Mouse (Mus musculus) thymus, postnatal 25 days (tissue): Measurements from ENCODE around the gene Vmn2r30.
"Not testable (repeated sequence)": the region's sequence is repeated elsewhere in the genome, so short reads cannot be mapped to it uniquely, and the experiment has no call there.

ENCODE experiments used
- DNase-seq: peaks from one replicate; pipeline ENCODE4 v3.0.0; 2022

Vmn2r30 gene

GRCm38 (mm10) chr7:7337509-7337908 is at the start of gene Vmn2r30:
Gene Vmn2r30, minus strand, starts transcription at chr7:7337609.
- DNase-seq = not testable (repeated sequence)

DNA sequence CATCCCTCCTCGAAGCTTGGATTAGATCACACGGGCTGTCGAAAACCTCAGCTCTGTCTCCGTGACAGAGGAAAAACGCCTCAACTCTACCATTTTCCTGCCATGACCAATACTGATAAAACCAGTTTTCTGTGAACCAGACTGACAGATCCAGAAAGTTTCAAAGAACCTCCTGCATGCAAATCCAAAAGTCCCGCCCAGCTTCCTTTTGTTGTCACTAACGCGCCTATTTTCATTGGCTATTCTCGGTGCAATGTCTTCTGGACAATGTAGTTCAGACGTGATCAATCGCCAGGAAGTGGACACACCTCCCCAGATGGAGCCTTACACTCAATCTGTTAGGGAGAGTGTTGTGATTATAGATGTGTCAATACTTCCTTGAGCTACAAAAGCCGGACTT is 37.0 kb upstream of the Vmn2r30 start, which contains the start of gene Gm45783:
Gm45783 (minus strand) TSS at position 143 of the 400 bp plus-strand sequence.
- not testable (repeated sequence) for DNase-seq

DNA sequence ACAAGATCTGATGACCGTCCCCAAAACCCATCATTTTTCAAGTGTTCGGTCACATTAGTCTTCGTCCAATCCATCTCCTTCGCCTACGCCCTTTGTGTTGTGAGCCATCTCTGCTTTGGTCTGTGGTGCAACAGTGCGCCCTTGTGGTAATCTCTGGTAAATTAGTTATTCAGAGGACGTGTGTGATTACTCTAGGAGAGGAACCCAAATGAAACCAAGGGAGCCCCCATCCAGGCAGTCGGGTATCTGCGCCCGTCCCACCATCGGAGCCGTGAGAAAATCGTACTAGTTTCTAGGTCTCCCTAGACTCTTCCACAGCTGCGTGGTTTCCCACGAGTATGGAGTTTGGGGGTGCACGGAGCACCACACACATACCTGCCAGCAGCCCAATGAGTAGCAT is 41.8 kb downstream of the Vmn2r30 start:
- peak; percentile 56 for DNase-seq

DNA sequence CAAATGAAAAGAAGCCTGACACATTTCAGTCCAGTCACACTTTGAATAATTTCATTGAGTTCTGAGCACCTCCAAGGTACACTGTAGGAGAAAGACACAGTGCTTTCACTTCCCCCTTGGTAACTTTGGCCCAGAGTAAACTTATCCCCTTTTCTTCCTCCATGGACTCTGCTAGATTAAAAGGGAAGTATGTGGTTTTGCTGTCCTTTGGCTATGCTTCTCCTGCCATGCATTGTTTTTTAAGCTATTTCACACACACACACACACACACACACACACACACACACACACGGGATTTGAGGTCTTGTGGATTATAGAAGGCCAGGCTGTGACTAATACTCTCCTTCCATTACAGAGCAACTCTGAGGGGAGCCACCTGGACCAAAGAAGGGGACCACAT is 56.0 kb downstream of the Vmn2r30 start:
- no peak for DNase-seq

GRCm38 (mm10) chr7:7277966-7278567 is 59.3 kb downstream of the Vmn2r30 start, which contains the start of gene Gm45844:
Gene Gm45844, minus strand, starts transcription at chr7:7278289.
- DNase-seq = peak; percentile 90

- DNase-seq = not testable (repeated sequence)
Measured at GRCm38 (mm10) chr7:7277556-7277955, 59.9 kb downstream of the Vmn2r30 start.
